In genomic region chr2:37829758-37830275, GRCm38 (mm10) we compare ENCODE assay signal across 13 mouse cellular contexts. TPM values are rescaled to one million over a fixed set of nuclear protein-coding genes. Genes with fewer than 3 reads are reported as not detected.
A peak's percentile ranks its signal among the peaks of the same experiment; 100 is the strongest.
DNase-seq lines count a peak whose midpoint lies in the region; ATAC-seq and TF ChIP-seq lines count a peak whose summit lies in the region.
"Had no signal": no experiment of that assay in that cellular context is flagged by ENCODE, and none has a peak within 500 bp of the region (broad histone marks: within the 10 kb centered on the region; RNA-seq: fewer than 3 reads in every experiment).

No protein-coding gene starts in this region.

- no peak overlapping the region for H3K4me2 ChIP-seq in heart, embryonic 14.5 days (ENCODE audit: low read length)
- H3K4me2 ChIP-seq: embryonic facial prominence, embryonic 15.5 days; intestine, embryonic 15.5 days had no signal

- no peaks in the 10 kb centered on the region for H3K9me3 ChIP-seq in heart, embryonic 14.5 days (ENCODE audit: control insufficient read depth, low read length)
- H3K9me3 ChIP-seq: embryonic facial prominence, embryonic 15.5 days; intestine, embryonic 15.5 days had no signal

- no peak for DNase-seq in heart, adult 11 months
- peak; percentile 87 for DNase-seq in brain, embryonic 14.5 days (ENCODE audit: low read depth)
- DNase-seq in lung, postnatal 36 days, result peak; percentile 46
- DNase-seq in ovary, adult 18-20 months (ENCODE audit: low spot score), result no peak
- DNase-seq in urinary bladder, postnatal 25 days (ENCODE audit: low spot score), result no peak
- DNase-seq: left cerebral cortex, postnatal 4 days had no signal

- peak; percentile 26; the same call in 1 of the 2 replicates for ATAC-seq in heart, embryonic 14.5 days (ENCODE audit: insufficient number of reproducible peaks, insufficient read depth, low FRiP score, low read depth)
- ATAC-seq in hematopoietic stem cell, adult 5-6 weeks (replicated peaks in 1 of 2; ENCODE audit: insufficient read depth in 1 of 2, low FRiP score in 2 of 2, low TSS enrichment in 1 of 2, low read depth in 1 of 2, poor library complexity in 2 of 2, severe bottlenecking in 2 of 2), result 0 out of 4 replicates have a peak, but pooled peaks have one; percentile 12 to 36
- no peak for ATAC-seq in inflammation-experienced regulatory T-cells, adult 6 months
- ATAC-seq: intestine, embryonic 15.5 days had no signal

- H3K27ac ChIP-seq in heart, embryonic 14.5 days (replicated peaks in 1 of 2; ENCODE audit: control insufficient read depth in 1 of 2, insufficient read depth in 1 of 2, low read depth in 2 of 2, low read length in 2 of 2), result no peak overlapping the region; a peak in 1 of 4 replicates
- H3K27ac ChIP-seq: embryonic facial prominence, embryonic 15.5 days; intestine, embryonic 15.5 days; macrophage had no signal

- no peaks in the 10 kb centered on the region for H3K36me3 ChIP-seq in heart, embryonic 14.5 days (ENCODE audit: control insufficient read depth, insufficient read depth, low read length)
- H3K36me3 ChIP-seq: intestine, embryonic 15.5 days had no signal

- no peak for TF ChIP-seq CTCF in brain, embryonic 14.5 days (IDR thresholded peaks at IDR 0.05; ENCODE audit: borderline replicate concordance, extremely low read depth, insufficient read depth, insufficient read length)

- peaks cover 14 to 18% of the 10 kb centered on the region in 2 experiments for H3K4me1 ChIP-seq in heart, embryonic 14.5 days (ENCODE audit: control insufficient read depth in 2 of 2, insufficient read depth in 2 of 2, low read length in 2 of 2)
- H3K4me1 ChIP-seq: intestine, embryonic 15.5 days had no signal

- H3K4me3 ChIP-seq in heart, embryonic 14.5 days (ENCODE audit: control insufficient read depth in 1 of 2, insufficient read depth in 1 of 2, low read depth in 1 of 2, low read length in 2 of 2), result no peak overlapping the region
- H3K4me3 ChIP-seq: embryonic facial prominence, embryonic 15.5 days; intestine, embryonic 15.5 days had no signal

- 32% methylated on average over 9 of the region's 9 CpGs for WGBS in heart, embryonic 14.5 days

- no peak overlapping the region for H3K9ac ChIP-seq in heart, embryonic 14.5 days (ENCODE audit: low read length)
- H3K9ac ChIP-seq: embryonic facial prominence, embryonic 15.5 days; intestine, embryonic 15.5 days had no signal

- H3K27me3 ChIP-seq in heart, embryonic 14.5 days (ENCODE audit: control insufficient read depth, insufficient read depth, low read length), result no peaks in the 10 kb centered on the region
- H3K27me3 ChIP-seq: embryonic facial prominence, embryonic 15.5 days; intestine, embryonic 15.5 days had no signal

- no peak for TF ChIP-seq POLR2A in brain, embryonic 14.5 days (IDR thresholded peaks at IDR 0.05; ENCODE audit: borderline replicate concordance, extremely low read depth, insufficient read depth, insufficient read length, poor library complexity, severe bottlenecking)

RNA-seq across cellular contexts. Expression of gene Crb2, which starts 53.8 kb away (rescaled TPM):
- 2.2 and 2.4 TPM in 2 replicates for polyA plus RNA-seq in heart, embryonic 14.5 days (2014; fragmentation: Nextera tagmentation; extraction: Ambion mirVana)
- 9.8 and 11.3 TPM in 2 replicates for polyA plus RNA-seq in brain, embryonic 14.5 days (2012; rRNA removed)
- not detected in 2 replicates for total RNA-seq in hematopoietic stem cell, adult 5-6 weeks (2017)
- not detected for polyA plus RNA-seq in inflammation-experienced regulatory T-cells, adult 6 months (2017; shearing (Covaris generic))
- total RNA-seq: MEL had no signal
- polyA plus RNA-seq: macrophage had no signal

Comparison
In these comparisons a context has a peak if more than half of its experiments do, and no peak if none do; other contexts are left out.
1. DNase-seq: peak in brain, embryonic 14.5 days (single experiment) and lung, postnatal 36 days (single experiment); none in heart, adult 11 months (single experiment), ovary, adult 18-20 months (single experiment) and urinary bladder, postnatal 25 days (single experiment).